Mouse (Mus musculus): Measurements from ENCODE around the gene Thada.

The Thada gene

DNA sequence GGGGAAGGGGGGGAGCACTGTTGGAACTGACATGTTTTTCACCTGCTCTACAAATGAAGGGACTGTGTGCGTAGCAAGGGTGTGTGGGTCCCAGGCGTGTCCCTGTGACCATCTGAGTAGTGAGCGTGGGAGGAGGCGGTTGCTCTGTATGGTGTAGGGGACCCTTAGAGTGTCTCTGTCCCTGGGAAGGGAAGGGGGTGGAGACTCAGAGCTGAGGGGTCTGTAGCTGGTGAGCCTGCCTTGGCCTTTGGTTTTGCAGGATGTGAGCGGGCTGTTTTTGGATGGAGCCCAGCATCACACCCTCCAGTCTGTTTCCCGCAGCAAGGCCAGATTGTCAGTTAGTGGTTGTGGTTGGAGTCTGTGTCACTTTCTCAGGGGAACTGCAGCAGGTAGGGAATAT is 324.3 kb downstream of the Thada start:
- peak; percentile 73 for DNase-seq

DNA sequence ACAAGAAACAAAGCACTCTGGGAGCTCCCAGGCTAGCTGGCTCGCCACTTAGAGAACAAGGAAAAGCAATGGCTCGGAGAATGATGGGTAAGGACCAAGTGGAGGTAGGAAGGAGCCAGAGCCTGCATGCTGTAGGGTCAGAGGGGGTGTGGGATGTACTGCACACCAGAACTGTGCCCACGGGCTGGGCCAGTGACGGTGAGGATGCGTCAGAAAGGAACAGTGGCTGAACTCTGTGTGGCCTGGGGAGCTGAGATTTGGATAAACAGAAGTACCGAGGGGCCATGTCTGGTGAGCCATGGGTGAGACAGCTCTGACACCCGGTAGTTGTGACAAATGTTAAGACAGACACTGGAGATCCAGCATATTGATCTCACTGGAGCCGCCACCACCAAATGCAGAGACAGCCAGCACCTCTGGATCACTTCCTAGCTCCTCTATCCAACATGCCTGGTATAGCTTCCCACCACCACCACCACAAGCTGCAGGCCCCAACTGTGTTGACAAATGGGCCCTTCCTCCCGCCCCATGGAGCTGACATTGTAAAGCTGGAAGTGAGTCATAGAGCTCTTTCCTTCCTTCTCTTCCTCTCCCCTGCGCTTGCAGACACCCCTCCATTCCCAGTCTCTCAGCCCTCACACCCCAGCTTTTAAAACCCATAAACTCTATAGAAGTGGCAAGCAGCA is 325.0 kb downstream of the Thada start:
- DNase-seq: peak; percentile 81
